In the genomic region with DNA sequence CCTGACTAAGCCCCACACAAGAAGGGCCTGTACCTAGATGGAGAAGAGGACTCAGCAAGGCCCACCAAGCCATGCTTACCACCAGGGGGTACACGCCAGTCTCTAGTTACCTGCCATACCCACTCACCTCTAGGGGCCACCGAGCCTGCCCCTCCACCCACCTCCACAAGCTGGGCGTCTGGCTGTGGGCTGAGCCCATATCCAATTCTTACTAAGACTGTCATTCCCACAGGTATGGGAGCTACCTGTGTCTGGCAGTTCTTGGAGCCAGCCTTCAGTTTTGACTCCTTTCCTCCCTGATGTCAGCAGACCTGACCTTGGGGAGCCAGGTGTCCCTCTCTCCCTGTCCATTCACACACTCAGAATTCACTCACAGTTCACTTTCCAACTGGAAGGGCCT, we compare ENCODE assay signal across 7 mouse cellular contexts. TPM values are rescaled to one million over a fixed set of nuclear protein-coding genes. Genes with fewer than 3 reads are reported as not detected.
DNase-seq lines count a peak whose midpoint lies in the region; ATAC-seq and TF ChIP-seq lines count a peak whose summit lies in the region.

No protein-coding gene starts in this region.

- no peak for DNase-seq in lung, adult 2 months
- DNase-seq in lung, postnatal 4 days: no peak
- no peak for DNase-seq in limb, embryonic 14.5 days (ENCODE audit: low spot score)
- DNase-seq in frontal cortex, postnatal 25 days (ENCODE audit: low spot score in 2 of 2): no peak
- DNase-seq in thymus, postnatal 10 days (ENCODE audit: low spot score in 2 of 2): no peak

- H3K4me1 ChIP-seq in lung, adult 2 months (ENCODE audit: control insufficient read depth, insufficient read depth, low read length): peaks cover 6% of the 10 kb centered on the region; the same call in 1 of the 2 replicates
- H3K4me1 ChIP-seq in forebrain, embryonic 16.5 days (replicated peaks; ENCODE audit: control insufficient read depth, insufficient read depth, low read length): peaks cover 21% of the 10 kb centered on the region
- peaks cover 29% of the 10 kb centered on the region for H3K4me1 ChIP-seq in limb, embryonic 14.5 days (ENCODE audit: control insufficient read depth, insufficient read depth, low read length)
- peaks cover 25% of the 10 kb centered on the region for H3K4me1 ChIP-seq in stomach, embryonic 14.5 days (ENCODE audit: control insufficient read depth, insufficient read depth, low read length)

- H3K9ac ChIP-seq in forebrain, embryonic 16.5 days (replicated peaks; ENCODE audit: low read depth, low read length): no peak overlapping the region
- H3K9ac ChIP-seq in limb, embryonic 14.5 days (ENCODE audit: low read depth, low read length, severe bottlenecking): no peak overlapping the region
- peak overlapping the region; percentile 69; the same call in 1 of the 2 replicates for H3K9ac ChIP-seq in stomach, embryonic 14.5 days (replicated peaks; ENCODE audit: low read depth, low read length)

- peak overlapping the region; percentile 80; the same call in 1 of the 2 replicates for H3K4me2 ChIP-seq in forebrain, embryonic 16.5 days (ENCODE audit: low read length)
- peak overlapping the region; percentile 76 for H3K4me2 ChIP-seq in limb, embryonic 14.5 days (replicated peaks; ENCODE audit: low read depth, low read length, severe bottlenecking)
- peak overlapping the region; percentile 70 for H3K4me2 ChIP-seq in stomach, embryonic 14.5 days (replicated peaks; ENCODE audit: low read depth, low read length)

- WGBS in lung, adult 2 months: 63% methylated on average over 3 of the region's 3 CpGs
- 92% methylated on average over 3 of the region's 3 CpGs for WGBS in forebrain, embryonic 16.5 days
- 95% methylated on average over 3 of the region's 3 CpGs for WGBS in limb, embryonic 14.5 days
- 86% methylated on average over 3 of the region's 3 CpGs for WGBS in stomach, embryonic 14.5 days

- no peak for ATAC-seq in forebrain, embryonic 16.5 days
- no peak for ATAC-seq in limb, embryonic 14.5 days (ENCODE audit: low FRiP score, low read depth)
- ATAC-seq in stomach, embryonic 14.5 days (ENCODE audit: insufficient number of reproducible peaks, insufficient read depth, low FRiP score, low read depth): no peak

- no peaks in the 10 kb centered on the region for H3K27me3 ChIP-seq in forebrain, embryonic 16.5 days (replicated peaks; ENCODE audit: control insufficient read depth, insufficient read depth, low read length)
- no peaks in the 10 kb centered on the region for H3K27me3 ChIP-seq in limb, embryonic 14.5 days (ENCODE audit: control insufficient read depth, insufficient read depth, low read length)
- no peaks in the 10 kb centered on the region for H3K27me3 ChIP-seq in stomach, embryonic 14.5 days (ENCODE audit: control insufficient read depth, insufficient read depth, low read length)

- no peak overlapping the region for H3K27ac ChIP-seq in forebrain, embryonic 16.5 days (ENCODE audit: low read length)
- H3K27ac ChIP-seq in limb, embryonic 14.5 days (replicated peaks; ENCODE audit: low read depth, low read length): no peak overlapping the region
- 0 out of 2 replicates have a peak overlapping the region, but pooled peaks have one; percentile 6 for H3K27ac ChIP-seq in stomach, embryonic 14.5 days (ENCODE audit: low read length)

- H3K36me3 ChIP-seq in forebrain, embryonic 16.5 days (ENCODE audit: control insufficient read depth, insufficient read depth): no peaks in the 10 kb centered on the region
- H3K36me3 ChIP-seq in limb, embryonic 14.5 days (ENCODE audit: control insufficient read depth, insufficient read depth, low read length): peaks cover 23% of the 10 kb centered on the region
- H3K36me3 ChIP-seq in stomach, embryonic 14.5 days (ENCODE audit: control insufficient read depth, insufficient read depth, low read length): peaks cover 16% of the 10 kb centered on the region

- no peak for TF ChIP-seq POLR2A in lung, adult 2 months (IDR thresholded peaks at IDR 0.05; ENCODE audit: borderline replicate concordance, extremely low read depth, low read depth, low read length)
- no peak for TF ChIP-seq POLR2A in limb, embryonic 14.5 days (IDR thresholded peaks at IDR 0.05; ENCODE audit: borderline replicate concordance, extremely low read depth, insufficient read depth, insufficient read length)

- H3K9me3 ChIP-seq in forebrain, embryonic 16.5 days (ENCODE audit: control insufficient read depth, low read length): no peaks in the 10 kb centered on the region
- no peaks in the 10 kb centered on the region for H3K9me3 ChIP-seq in limb, embryonic 14.5 days (ENCODE audit: control insufficient read depth, low read length)
- H3K9me3 ChIP-seq in stomach, embryonic 14.5 days (ENCODE audit: control insufficient read depth, low read depth, low read length): no peaks in the 10 kb centered on the region

- TF ChIP-seq CTCF in lung, adult 2 months (IDR thresholded peaks at IDR 0.05; ENCODE audit: insufficient read depth, low read length): no peak

- peak overlapping the region; percentile 14 for H3K4me3 ChIP-seq in lung, adult 2 months (replicated peaks; ENCODE audit: extremely low read depth, low read depth, low read length)
- H3K4me3 ChIP-seq in forebrain, embryonic 16.5 days (replicated peaks; ENCODE audit: low read length): no peak overlapping the region
- H3K4me3 ChIP-seq in limb, embryonic 14.5 days (replicated peaks; ENCODE audit: low read length): peak overlapping the region; percentile 64
- peak overlapping the region; percentile 60 for H3K4me3 ChIP-seq in stomach, embryonic 14.5 days (ENCODE audit: low read depth, low read length)

RNA-seq across cellular contexts. Expression of gene Smtn, which starts 2.7 kb away (rescaled TPM):
- polyA plus RNA-seq in lung, adult 2 months (2012; rRNA removed): 43.1 and 51.6 TPM in 2 replicates
- polyA plus RNA-seq in forebrain, embryonic 16.5 days (2015; fragmentation: Nextera tagmentation; extraction: Ambion mirVana): 17.7 and 20.9 TPM in 2 replicates
- polyA plus RNA-seq in limb, embryonic 14.5 days (2012; rRNA removed): 59.0 and 64.7 TPM in 2 replicates
- 71.8 and 79.6 TPM in 2 replicates for polyA plus RNA-seq in limb, embryonic 14.5 days (2014; fragmentation: Nextera tagmentation; extraction: Ambion mirVana)
- polyA plus RNA-seq in stomach, embryonic 14.5 days (2014; fragmentation: Nextera tagmentation; extraction: Ambion mirVana): 109 and 112 TPM in 2 replicates

RNA-seq across cellular contexts. Expression of gene Selenom, which starts 23.2 kb away (rescaled TPM):
- 111 and 138 TPM in 2 replicates for polyA plus RNA-seq in lung, adult 2 months (2012; rRNA removed)
- polyA plus RNA-seq in forebrain, embryonic 16.5 days (2015; fragmentation: Nextera tagmentation; extraction: Ambion mirVana): 39.5 and 52.0 TPM in 2 replicates
- polyA plus RNA-seq in limb, embryonic 14.5 days (2012; rRNA removed): 201 and 256 TPM in 2 replicates
- polyA plus RNA-seq in limb, embryonic 14.5 days (2014; fragmentation: Nextera tagmentation; extraction: Ambion mirVana): 191 and 214 TPM in 2 replicates
- 154 and 160 TPM in 2 replicates for polyA plus RNA-seq in stomach, embryonic 14.5 days (2014; fragmentation: Nextera tagmentation; extraction: Ambion mirVana)

RNA-seq across cellular contexts. Expression of gene Inpp5j, which starts 33.1 kb away (rescaled TPM):
- 2.3 and 2.7 TPM in 2 replicates for polyA plus RNA-seq in lung, adult 2 months (2012; rRNA removed)
- polyA plus RNA-seq in forebrain, embryonic 16.5 days (2015; fragmentation: Nextera tagmentation; extraction: Ambion mirVana): 2.9 and 4.9 TPM in 2 replicates
- polyA plus RNA-seq in limb, embryonic 14.5 days (2012; rRNA removed): 0.23 and 0.40 TPM in 2 replicates
- polyA plus RNA-seq in limb, embryonic 14.5 days (2014; fragmentation: Nextera tagmentation; extraction: Ambion mirVana): 0.18 and 0.43 TPM in 2 replicates
- polyA plus RNA-seq in stomach, embryonic 14.5 days (2014; fragmentation: Nextera tagmentation; extraction: Ambion mirVana): 1.2 and 2.0 TPM in 2 replicates

RNA-seq across cellular contexts. Expression of gene Pla2g3, which starts 49.6 kb away (rescaled TPM):
- polyA plus RNA-seq in lung, adult 2 months (2012; rRNA removed): 0.50 and 3.1 TPM in 2 replicates
- polyA plus RNA-seq in forebrain, embryonic 16.5 days (2015; fragmentation: Nextera tagmentation; extraction: Ambion mirVana): 0.89 and 1.0 TPM in 2 replicates
- 0.99 and 1.4 TPM in 2 replicates for polyA plus RNA-seq in limb, embryonic 14.5 days (2012; rRNA removed)
- 0.23 and 0.40 TPM in 2 replicates for polyA plus RNA-seq in limb, embryonic 14.5 days (2014; fragmentation: Nextera tagmentation; extraction: Ambion mirVana)
- 0.17 and 0.52 TPM in 2 replicates for polyA plus RNA-seq in stomach, embryonic 14.5 days (2014; fragmentation: Nextera tagmentation; extraction: Ambion mirVana)
